Mouse (Mus musculus) c-Kit-positive CD71-negative TER-119-negative erythroid progenitor cells, embryonic 14.5 days (primary cell): ENCODE results near the gene Pcdh7.

Experiments used
- DNase-seq: peaks from one replicate; pipeline ENCODE4 v3.0.0-alpha.2; 2013; ENCODE audit warnings: low read depth

The Pcdh7 gene

GRCm38 (mm10) chr5:57797951-57798670 is 80.3 kb downstream of the Pcdh7 start:
- no peak for DNase-seq

DNA sequence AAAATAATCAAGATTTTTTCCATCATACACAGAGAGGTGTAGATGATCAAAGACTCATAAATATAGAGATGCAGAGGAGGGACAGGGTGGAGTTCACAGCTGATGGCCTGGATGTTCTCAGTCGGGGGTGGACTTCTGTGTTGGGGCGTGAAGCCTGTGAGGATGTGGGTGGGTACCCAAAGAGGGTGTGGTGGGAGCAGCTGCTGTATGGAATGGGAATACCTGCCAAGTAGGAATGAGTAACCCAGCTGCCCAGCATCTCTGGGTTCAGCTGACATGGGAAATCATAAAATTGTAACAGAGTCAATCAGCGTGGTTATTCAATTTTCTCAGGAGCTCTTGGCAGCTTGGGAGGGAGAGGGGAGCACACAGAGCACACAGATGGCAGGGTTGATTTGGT is 85.3 kb downstream of the Pcdh7 start:
- no peak for DNase-seq

- DNase-seq, result no peak
Measured at GRCm38 (mm10) chr5:57803890-57804289, 86.1 kb downstream of the Pcdh7 start.

DNA sequence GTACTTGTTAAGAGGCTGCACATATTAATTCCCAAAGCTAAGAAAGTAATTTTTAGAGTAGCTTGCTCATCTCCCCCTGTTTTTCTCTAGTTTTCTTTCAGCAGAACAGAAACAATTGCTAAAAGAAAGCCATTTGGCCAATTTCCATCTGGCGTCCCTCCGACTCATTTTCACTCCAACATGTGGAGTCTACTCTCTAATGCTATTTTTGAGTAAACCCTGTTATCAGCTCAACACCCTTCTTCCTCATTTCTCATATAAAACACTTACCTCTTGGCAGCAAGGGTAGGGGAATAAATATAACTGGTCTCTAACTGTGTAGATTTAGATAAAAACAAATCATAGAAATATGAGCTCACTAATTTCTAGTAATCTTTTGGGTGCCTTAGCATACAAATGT is 89.6 kb downstream of the Pcdh7 start:
- no peak for DNase-seq

GRCm38 (mm10) chr5:57810641-57811040 is 92.9 kb downstream of the Pcdh7 start:
- DNase-seq, result no peak

DNA sequence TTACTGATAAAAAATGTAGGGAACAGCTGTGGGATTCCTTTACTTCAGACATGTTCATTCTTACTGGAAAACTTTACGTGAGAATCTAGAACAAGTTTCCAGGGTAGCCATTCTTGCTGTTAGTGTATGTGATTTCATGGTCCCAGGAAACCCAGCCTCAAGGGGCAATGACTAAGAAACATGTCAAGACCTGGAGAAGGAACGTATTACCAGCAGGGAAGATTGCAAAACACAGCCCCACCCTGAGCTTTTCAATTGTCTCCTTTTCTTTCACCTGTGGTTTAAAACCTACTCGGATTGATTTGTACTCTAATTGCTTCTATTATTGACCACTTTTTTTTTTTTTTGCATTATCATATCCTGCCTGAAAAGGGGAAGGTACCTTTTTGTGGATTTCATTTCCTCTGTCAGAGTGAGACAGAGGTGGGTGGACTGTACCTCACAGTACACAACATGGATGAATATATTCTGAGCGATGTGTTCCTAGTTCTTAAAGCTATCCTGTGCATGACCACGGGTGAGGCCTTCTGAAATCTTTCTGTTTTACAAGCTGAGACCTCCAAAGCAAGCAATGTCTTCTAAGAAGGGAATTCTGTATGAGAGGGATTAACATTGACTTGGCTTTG is 98.3 kb downstream of the Pcdh7 start:
- no peak for DNase-seq

GRCm38 (mm10) chr5:57819788-57820187 is 102.0 kb downstream of the Pcdh7 start:
- no peak for DNase-seq

DNA sequence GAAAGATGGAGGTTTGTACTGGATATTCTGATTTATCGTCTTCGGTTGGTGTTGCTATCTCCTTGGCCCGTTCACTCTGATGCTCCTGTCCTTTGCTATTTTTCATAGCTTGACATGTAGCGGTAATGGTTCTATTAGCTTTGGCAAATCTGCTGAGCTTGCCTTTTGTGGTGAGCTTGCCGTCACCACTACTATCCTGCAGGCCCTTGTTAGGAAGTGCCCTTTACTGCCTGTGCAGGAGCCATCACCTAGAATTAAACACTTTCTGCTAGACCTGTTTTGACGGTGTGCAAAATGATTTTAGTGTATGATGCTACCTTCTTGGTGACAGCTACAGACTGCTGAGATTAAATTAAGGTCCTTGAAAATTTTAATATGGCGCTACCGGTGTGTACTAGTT is 103.3 kb downstream of the Pcdh7 start:
- no peak for DNase-seq

DNA sequence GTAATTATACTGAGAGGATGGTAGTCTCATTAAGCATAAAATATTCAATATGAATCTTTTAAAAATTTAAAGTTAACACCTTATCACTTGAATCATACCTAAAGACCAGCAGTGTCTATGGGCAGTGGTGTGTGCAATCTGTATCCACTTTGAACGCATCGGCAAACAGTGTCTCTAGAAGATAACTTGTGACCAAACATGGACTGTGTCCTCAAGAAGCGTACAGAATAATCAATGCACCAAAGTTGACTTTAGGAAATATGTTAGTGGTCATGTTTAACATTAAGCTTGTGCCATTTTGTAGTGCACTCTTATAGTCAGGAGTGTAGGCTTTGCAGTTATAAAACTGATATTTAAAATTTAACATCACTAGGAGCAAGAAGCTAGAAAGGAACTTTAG is 110.7 kb downstream of the Pcdh7 start:
- DNase-seq, result no peak

DNA sequence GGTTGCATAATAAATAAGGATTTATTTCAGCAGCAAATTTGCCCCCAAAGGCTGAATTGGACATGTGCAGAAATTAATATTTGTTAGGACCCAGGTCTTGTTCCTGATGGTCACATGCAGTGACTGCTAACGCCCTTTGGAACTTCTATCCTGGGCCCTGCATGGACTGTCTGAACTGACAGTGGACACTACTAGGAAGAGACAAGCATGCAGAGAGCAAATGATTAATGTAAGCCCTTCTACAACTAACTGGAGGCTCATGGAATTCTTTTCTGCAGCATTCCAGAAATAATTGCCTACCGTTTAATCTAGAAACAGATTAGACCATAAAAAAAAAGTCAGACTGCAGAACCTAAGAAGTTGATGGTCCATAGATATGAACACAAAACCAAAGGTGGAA is 119.4 kb downstream of the Pcdh7 start:
- no peak for DNase-seq

- DNase-seq, result no peak
Measured at GRCm38 (mm10) chr5:57841357-57842119, 123.8 kb downstream of the Pcdh7 start.

DNA sequence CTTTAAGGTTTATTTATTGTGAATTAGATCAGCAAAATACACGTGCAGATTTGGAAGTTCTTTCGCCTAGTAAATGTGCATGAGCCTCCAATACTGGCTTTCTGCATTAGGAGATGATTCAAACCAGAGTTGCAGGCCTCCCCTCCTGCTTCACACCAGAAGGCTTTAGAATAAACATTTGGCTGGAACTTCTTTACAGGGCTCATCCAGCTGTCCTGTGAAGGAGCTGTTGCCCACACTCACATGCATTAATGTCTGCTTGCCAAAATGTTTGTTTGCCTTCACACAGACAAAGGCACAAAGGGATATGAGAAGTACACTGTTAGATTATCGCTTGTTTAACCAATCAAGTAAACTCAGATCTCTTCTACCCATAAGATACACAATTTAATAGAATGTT is 129.7 kb downstream of the Pcdh7 start:
- DNase-seq, result no peak

GRCm38 (mm10) chr5:57850111-57850510 is 132.3 kb downstream of the Pcdh7 start:
- DNase-seq, result no peak

DNA sequence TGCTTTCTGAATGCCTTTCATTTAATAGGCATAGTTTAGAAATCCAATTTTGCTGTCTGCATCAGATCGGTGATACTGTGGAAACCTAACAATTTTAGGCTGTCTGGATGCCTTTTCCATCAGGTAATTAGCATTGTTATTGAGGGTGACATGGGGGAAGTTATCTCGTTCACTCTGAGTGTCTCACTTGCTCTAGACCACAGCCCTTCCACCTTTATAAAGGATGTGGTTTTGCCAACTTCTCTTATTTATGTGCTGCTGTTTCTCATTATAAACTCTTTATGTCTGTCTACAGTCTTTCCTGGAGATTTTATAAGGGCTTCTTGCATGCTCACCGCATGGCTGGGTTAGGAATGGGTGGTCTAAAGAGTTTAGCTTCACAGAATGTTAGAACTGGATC is 139.5 kb downstream of the Pcdh7 start:
- DNase-seq, result no peak

GRCm38 (mm10) chr5:57864254-57864653 is 146.5 kb downstream of the Pcdh7 start:
- no peak for DNase-seq

- DNase-seq, result no peak
Measured at GRCm38 (mm10) chr5:57865256-57865655, 147.5 kb downstream of the Pcdh7 start.

- no peak for DNase-seq
Measured at GRCm38 (mm10) chr5:57866097-57866496, 148.3 kb downstream of the Pcdh7 start.

GRCm38 (mm10) chr5:57867906-57868305 is 150.1 kb downstream of the Pcdh7 start:
- no peak for DNase-seq

DNA sequence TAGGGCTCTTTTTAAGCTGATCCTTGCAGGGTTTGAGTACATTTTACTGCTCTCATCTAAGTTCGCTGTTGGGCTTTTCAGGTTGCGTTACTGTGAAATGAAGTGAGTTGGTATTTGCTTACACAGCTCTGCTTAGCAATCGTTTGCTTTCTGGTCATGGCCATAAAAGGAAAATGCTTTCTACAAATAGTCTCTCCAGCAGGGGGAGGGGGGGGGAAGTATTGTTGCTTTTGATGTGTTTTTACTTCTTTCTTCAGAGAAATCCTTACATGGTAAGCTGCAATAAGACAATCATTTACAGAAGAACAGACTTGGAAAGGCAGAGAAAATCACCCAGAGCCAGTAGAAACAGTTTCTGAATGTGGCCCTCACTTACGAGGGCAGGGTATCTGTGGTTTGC is 150.9 kb downstream of the Pcdh7 start:
- no peak for DNase-seq

- DNase-seq, result no peak
Measured at GRCm38 (mm10) chr5:57870727-57871126, 153.0 kb downstream of the Pcdh7 start.

GRCm38 (mm10) chr5:57884982-57885381 is 167.2 kb downstream of the Pcdh7 start:
- DNase-seq, result no peak

DNA sequence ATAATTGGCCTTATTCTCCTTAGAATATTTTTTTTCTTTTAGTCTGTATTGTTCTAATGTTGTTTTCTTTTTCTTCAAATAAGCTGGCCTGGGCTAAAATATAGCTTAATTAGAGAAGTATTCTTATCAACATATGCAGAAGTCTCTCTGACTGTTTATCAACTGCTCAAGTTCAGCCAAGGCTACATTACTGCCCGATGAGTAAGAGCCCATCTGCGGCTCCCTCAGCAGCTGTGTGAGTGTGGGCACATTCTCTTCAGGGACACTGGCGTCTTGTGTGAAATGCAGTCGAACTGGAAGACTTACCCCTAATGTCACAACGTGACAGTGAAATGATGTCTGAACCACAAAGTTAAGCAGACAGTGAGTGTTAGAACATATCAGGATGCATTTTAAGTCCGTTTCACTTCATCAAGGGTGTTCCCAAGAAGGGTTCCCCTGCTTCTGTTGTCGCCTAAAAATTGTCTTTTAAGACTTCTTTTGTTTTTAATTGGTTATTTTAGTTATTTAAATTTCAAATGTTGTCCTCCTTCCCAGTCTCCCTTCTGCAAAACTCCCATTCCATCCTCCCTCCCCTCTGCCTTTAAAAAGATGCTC is 181.3 kb downstream of the Pcdh7 start:
- DNase-seq, result peak; percentile 10

- DNase-seq, result no peak
Measured at GRCm38 (mm10) chr5:57907218-57907617, 189.5 kb downstream of the Pcdh7 start.
